Mouse (Mus musculus) layer of hippocampus, postnatal 10 days (tissue): ENCODE measurements around the gene Tfeb. TPM values are rescaled to one million over a fixed set of nuclear protein-coding genes. Genes with fewer than 3 reads are reported as not detected.

Source experiments
- DNase-seq, 2 experiments: peaks; one replicate each; pipeline ENCODE4 v3.0.0; 2021; ENCODE audit warnings: low spot score in 2 of 2
- total RNA-seq, 2 experiments: library from RNA; stranded (reverse); gene quantifications; 2 replicates each; pipeline ENCODE4 v1.2.3; 2021

Tfeb gene
- total RNA-seq, 2 experiments from 2014 or later: 8.4 to 12.7 TPM

DNA sequence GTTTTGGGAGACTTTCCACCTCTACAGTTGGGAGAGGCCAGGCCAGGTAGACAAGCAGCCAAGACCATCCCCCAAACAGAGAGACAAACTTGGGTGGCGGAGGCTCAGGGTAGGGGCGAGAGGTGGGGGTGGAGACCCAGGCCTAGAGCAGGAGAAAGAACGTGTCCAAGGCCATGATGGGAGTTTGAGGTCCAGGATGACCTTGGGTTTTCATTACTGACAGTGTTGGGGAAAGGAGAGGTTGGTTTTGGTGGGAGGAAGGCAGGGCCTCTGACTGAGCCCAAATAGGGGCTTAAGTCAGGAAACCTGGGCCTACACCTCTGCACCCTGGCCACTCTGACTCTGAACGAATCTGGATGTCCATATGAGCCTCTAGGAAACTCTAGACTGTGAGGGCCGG is 94.9 kb downstream of the Tfeb start:
- no peak for DNase-seq

DNA sequence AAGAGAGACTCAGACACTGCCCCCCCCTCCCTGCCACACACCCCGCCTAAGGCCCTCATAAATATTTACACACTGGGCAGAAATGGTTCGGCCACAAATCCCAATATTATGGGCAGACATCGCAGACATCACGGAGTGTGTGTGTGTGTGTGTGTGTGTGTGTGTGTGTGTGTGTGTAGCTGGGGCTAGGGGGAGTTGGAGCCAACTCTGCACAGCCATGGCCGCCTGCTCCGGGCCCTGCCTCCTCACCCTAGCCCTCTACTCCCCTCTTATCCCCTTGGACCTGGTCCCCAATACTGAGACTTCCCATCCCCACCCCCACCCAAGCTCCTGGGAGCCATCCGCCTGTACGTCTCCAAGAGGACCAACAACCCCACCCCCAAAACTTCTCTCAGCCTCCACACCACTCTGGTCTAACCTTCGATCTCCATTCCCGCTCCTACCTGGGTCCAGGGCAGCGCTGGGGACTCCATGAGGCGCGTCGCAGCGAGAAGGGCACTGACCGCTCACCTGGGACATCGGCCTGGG is 95.7 kb downstream of the Tfeb start:
- no peak for DNase-seq

DNA sequence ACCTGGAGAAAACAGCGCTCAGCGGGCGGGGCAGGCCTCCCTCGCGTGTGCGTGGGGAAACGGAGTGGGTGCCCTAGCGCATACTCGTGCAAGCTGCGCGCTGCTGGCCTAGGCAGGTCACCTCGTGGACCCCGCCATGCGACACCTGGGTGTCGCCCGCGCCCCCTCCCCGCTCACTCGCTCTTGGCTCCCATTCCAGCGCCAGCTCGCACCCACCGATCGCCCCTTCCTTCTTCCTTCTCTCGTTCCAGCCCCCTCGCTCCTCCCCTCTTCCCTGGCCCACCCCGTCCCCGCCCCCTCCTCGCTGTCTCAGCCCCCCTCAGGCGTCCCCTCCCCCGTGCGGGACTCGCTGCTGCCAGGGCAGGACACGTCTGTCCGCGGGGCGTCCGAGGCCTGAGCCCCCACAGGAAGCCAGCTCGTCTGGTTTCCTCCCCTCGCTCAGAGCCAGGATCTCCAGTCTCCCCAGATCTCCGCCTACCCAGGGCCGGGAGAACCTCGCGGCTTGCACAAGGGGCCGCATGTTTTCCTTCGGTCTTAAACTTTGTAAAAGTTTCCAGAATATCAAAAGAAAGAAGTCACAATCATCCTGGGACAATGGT is 96.3 kb downstream of the Tfeb start:
- peak in 1 of 2 experiments; percentile 36 for DNase-seq

DNA sequence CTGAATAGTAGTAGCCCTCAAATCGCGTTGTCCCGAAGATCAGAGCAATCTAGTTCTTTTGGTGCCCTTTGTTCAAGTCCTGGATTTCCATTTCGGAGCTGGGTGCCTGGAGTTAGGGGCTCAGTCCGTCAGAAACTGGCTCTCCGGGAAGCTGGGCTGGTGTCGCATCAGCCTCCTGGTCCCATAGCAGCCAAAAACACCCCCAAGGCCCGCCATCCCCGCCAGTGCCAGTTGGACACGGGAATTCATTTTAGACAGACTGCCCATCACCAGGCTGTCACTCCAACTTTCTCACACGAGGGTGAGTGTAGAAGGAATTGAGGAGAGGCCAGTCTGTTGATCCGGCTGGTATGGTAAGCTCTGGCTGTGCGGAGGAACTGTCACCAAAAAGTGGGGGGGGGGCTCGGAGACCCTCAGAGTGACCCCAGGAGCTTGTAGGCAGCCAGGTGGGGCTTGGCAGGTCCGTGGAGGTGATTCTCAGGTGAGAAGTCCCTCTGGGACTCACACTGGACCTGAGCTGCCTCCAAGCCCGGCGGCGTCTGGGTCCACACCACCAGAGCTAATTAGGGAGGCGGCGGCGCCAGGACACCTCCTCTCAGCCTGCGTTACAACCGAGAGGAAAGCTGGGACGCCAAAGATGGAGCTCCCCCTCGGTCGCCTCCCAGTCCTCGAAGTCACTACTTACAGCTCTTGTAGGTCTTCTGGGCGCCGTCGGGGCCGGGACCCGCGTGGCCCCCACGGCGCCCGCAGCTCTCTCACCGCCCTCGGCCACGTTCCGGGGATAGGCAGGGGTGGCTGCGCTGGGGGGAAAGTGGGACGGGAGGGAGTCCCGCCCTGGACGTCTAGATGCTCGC is 97.0 kb downstream of the Tfeb start:
- no peak for DNase-seq

DNA sequence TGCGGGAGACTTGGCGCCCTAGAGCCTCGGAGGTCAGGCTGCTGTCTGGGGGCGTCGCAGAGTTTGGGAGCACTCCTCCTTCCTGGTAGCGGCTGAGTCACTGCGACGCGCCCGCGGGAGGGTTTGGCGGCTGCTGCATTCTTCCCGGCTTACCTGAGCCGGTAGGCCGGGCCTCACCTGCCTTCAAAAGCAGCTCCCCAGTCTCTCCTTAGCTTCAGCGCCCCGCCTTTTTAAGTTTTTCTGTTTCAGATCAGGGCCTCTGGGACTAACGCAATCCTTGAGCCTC is 97.6 kb downstream of the Tfeb start, which contains the start of gene Mdfi:
Gene Mdfi, minus strand, starts transcription at position 210 of the 286 bp plus-strand sequence.
- no peak for DNase-seq

DNA sequence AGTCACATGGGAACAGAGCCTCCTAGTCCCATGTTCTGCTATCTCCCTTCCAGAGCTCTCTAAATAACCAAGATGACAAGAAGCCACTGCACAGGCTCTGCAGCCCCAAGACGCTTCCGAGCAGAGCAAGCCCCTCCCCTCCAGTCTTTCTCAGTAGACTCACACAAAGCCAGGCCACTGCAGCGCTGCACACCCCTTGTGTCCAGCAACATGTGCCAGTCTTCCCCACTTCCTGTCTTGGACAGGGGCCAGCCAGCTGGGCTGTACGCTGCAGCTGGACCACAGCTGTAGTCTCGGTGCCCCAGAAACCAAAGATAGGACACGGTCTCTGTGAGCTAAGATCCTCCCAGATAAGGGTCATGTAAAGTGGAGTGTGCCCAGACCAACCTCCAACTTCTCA is 101.0 kb downstream of the Tfeb start:
- no peak for DNase-seq

DNA sequence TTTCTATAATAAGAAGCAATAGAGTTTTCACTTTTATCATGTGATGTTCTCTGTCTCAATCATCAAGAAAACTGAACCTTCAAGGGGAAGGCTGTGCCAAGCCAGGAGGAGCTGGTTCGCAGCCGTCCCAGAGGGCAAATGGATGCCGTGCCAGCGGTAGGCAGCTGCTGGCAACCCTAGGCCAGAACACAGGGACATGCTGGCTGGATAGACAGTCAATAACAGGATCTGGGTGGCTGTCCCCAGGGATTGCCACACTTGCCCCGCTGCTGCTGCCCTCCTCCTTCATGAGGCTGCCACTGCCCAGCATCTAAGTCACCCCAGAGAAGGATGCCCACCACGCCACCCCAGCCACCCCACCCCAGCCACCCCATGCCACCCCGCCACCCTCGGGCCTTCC is 104.7 kb downstream of the Tfeb start:
- DNase-seq: no peak

Other genes starting within 250 kb of the Tfeb start
- 10 to 100 TPM; 16.7 to 17.0 TPM for gene Taf8, start 234.7 kb upstream of the Tfeb start, total RNA-seq
- gene Ccnd3, start 232.0 kb upstream of the Tfeb start, total RNA-seq: 10 to 100 TPM; 34.7 to 39.6 TPM
- 10 to 100 TPM; 24.5 to 24.9 TPM for gene Bysl, start 125.5 kb upstream of the Tfeb start, total RNA-seq
- 10 to 100 TPM; 23.9 to 24.8 TPM for gene Med20, start 125.4 kb upstream of the Tfeb start, total RNA-seq
- 10 to 100 TPM in 1 of 2 experiments, 1 to 10 TPM in 1; 6.6 to 10.1 TPM for gene Gm20517, start 125.4 kb upstream of the Tfeb start, total RNA-seq
- 10 to 100 TPM; 11.3 to 13.2 TPM for gene Usp49, start 106.3 kb upstream of the Tfeb start, total RNA-seq
- gene Tomm6, start 48.6 kb upstream of the Tfeb start, total RNA-seq: 100 to 1,000 TPM; 221 to 257 TPM
- gene Frs3, start 48.0 kb upstream of the Tfeb start, total RNA-seq: 10 to 100 TPM; 31.2 to 31.4 TPM
- 1 to 10 TPM; 4.4 to 5.7 TPM for gene Gm21981, start 42.6 kb upstream of the Tfeb start, total RNA-seq
- 1 to 10 TPM; 1.9 to 4.3 TPM for gene Prickle4, start 42.3 kb upstream of the Tfeb start, total RNA-seq
- not detected for gene Pgc, start 10.2 kb upstream of the Tfeb start, total RNA-seq
- 1 to 10 TPM; 1.3 to 2.0 TPM for gene Mdfi, start 97.7 kb downstream of the Tfeb start, total RNA-seq
- gene Foxp4, start 187.6 kb downstream of the Tfeb start, total RNA-seq: 10 to 100 TPM; 51.1 to 57.6 TPM